Mouse (Mus musculus) spleen, adult 2 months (tissue): ENCODE results near the gene Mmaa.

Experiments used
- CTCF ChIP-seq: fragments of 200-500 bp; IDR thresholded peaks from 2 replicates; pipeline ENCODE4 v1.5.1; 2011; ENCODE audit warnings: mild to moderate bottlenecking, inconsistent platforms; ENCODE audit not compliant: insufficient read depth, insufficient read length, insufficient replicate concordance; ENCODE audit errors: extremely low read depth
- POLR2A ChIP-seq: fragments of 200-500 bp; IDR thresholded peaks from 2 replicates; pipeline ENCODE4 v1.6.1; 2011; ENCODE audit warnings: low read depth, low read length, inconsistent platforms

DNA sequence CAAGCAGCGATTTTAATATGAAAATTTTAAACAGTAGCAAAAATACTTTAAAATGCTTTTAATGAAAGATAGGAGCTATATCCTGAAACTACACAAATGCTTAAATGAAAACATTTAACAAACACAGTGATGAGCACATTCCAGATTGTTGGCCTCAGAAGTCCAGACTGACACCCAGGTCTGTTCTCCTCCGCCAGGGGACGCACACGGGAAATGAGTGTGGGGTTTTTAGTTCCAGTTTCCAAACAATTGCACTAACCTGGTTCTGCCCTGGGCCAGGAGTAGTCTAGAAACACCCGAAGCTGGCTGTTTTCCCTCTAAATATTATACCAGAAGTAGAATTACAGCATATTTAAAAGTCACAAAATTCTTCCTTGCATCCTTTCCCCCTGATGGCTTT lies 5.0 kb upstream of the Mmaa start:
- TF ChIP-seq POLR2A = no peak
- TF ChIP-seq CTCF = no peak
